Mouse (Mus musculus) yolk sac, embryonic 10.5 days (tissue): Measurements from ENCODE around the gene Slc22a22.
"Not testable (repeated sequence)": the region's sequence is repeated elsewhere in the genome, so short reads cannot be mapped to it uniquely, and the experiment has no call there.

Experiments used
- DNase-seq: peaks from one replicate; pipeline ENCODE4 v3.0.0-alpha.2; 2017; ENCODE audit warnings: low spot score

The Slc22a22 gene

GRCm38 (mm10) chr15:57380381-57380780 is 97.0 kb downstream of the Slc22a22 start:
- no peak for DNase-seq

GRCm38 (mm10) chr15:57366446-57366845 is 111.0 kb downstream of the Slc22a22 start:
- no peak for DNase-seq

- DNase-seq = no peak
Measured at GRCm38 (mm10) chr15:57355278-57355677, 122.1 kb downstream of the Slc22a22 start.

GRCm38 (mm10) chr15:57340499-57340898 is 136.9 kb downstream of the Slc22a22 start:
- no peak for DNase-seq

GRCm38 (mm10) chr15:57331326-57331725 is 146.1 kb downstream of the Slc22a22 start:
- DNase-seq = no peak

- DNase-seq = no peak
Measured at GRCm38 (mm10) chr15:57318001-57318400, 159.4 kb downstream of the Slc22a22 start.

- DNase-seq = no peak
Measured at GRCm38 (mm10) chr15:57316486-57316885, 160.9 kb downstream of the Slc22a22 start.

GRCm38 (mm10) chr15:57302710-57303109 is 174.7 kb downstream of the Slc22a22 start:
- no peak for DNase-seq

GRCm38 (mm10) chr15:57278505-57278904 is 198.9 kb downstream of the Slc22a22 start:
- DNase-seq = no peak

GRCm38 (mm10) chr15:57276411-57276810 is 201.0 kb downstream of the Slc22a22 start:
- no peak for DNase-seq

GRCm38 (mm10) chr15:57240061-57240460 is 237.4 kb downstream of the Slc22a22 start:
- DNase-seq = not testable (repeated sequence)

GRCm38 (mm10) chr15:57230439-57230838 is 247.0 kb downstream of the Slc22a22 start:
- no peak for DNase-seq

- no peak for DNase-seq
Measured at GRCm38 (mm10) chr15:57205315-57205714, 272.1 kb downstream of the Slc22a22 start.

GRCm38 (mm10) chr15:57204444-57204930 is 272.9 kb downstream of the Slc22a22 start:
- DNase-seq = no peak
